Mouse (Mus musculus) erythroid progenitor cell, adult 5-6 weeks (primary cell): Measurements from ENCODE around the gene Pdap1. TPM values are rescaled to one million over a fixed set of nuclear protein-coding genes. Genes with fewer than 3 reads are reported as not detected.
"Not testable (repeated sequence)": the region's sequence is repeated elsewhere in the genome, so short reads cannot be mapped to it uniquely, and the experiment has no call there.

Source experiments
- ATAC-seq: replicated peaks from 2 replicates; pipeline ENCODE4 v1.8.0; 2016; ENCODE audit warnings: moderate number of reproducible peaks, mild to moderate bottlenecking, moderate TSS enrichment, inconsistent platforms; ENCODE audit not compliant: poor library complexity, low FRiP score, severe bottlenecking
- total RNA-seq, 2 experiments: library from RNA; stranded (forward) in 1 of 2; stranded (reverse) in 1 of 2; fragments of 150-400 nt in 1 of 2; fragments of 186-747, 209-891 nt in 1 of 2; gene quantifications; 2 replicates each; pipeline versions ENCODE4 v1.2.3 to v1.2.4; 2015 to 2017; ENCODE audit warnings: low replicate concordance in 2 of 2

Pdap1 gene
- total RNA-seq, 2 experiments from 2014 or later: 34.4 to 85.3 TPM

- ATAC-seq: no peak
These were observed 16.6 kb downstream of the Pdap1 start for GRCm38 (mm10) chr5:145123396-145123795.

DNA sequence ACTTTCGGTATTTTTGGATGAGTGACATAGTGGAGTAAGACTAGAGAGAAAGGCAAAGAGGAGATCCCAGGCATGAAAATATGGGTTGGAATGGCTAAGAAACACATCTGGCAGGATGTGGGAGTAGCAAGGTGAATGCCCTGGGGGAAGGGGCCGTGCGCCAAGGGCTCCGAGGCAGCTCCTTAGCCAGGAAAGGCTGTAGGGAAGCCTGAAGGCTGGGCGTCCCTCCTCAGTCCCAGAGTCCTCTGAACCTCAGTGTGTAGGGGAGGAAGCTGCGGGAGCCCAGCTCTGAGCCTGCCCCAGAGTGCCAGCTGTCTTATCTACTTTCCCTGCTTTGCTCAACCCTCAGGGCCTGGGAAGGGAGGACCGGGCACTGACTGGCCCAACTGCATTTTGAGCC is 19.1 kb downstream of the Pdap1 start:
- ATAC-seq: no peak

- no peak for ATAC-seq
These were observed 20.7 kb downstream of the Pdap1 start for GRCm38 (mm10) chr5:145119385-145119784.

GRCm38 (mm10) chr5:145118461-145118860 is 21.6 kb downstream of the Pdap1 start:
- no peak for ATAC-seq

GRCm38 (mm10) chr5:145118005-145118404 is 22.0 kb downstream of the Pdap1 start:
- no peak for ATAC-seq

DNA sequence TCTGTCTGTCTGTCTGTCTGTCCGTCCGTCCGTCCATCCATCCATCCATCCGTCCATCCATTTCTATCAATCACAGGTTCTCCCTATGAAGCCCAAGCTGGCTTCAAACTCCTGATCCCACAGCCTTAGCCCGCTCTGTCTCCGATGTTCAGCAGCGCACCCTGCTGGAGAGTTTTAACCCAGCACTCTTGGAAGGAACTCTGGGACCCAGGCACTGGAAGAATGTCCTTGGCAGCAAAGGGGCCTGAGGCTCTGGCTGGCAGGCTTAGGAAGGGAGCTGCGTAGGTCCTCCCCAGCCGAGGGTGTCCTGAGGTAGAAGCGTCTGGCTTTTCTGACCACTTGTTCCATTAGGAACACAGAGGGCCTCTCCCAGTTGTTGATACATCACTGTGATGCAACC is 23.1 kb downstream of the Pdap1 start:
- peak; percentile 67; the same call in 1 of the 2 replicates for ATAC-seq

DNA sequence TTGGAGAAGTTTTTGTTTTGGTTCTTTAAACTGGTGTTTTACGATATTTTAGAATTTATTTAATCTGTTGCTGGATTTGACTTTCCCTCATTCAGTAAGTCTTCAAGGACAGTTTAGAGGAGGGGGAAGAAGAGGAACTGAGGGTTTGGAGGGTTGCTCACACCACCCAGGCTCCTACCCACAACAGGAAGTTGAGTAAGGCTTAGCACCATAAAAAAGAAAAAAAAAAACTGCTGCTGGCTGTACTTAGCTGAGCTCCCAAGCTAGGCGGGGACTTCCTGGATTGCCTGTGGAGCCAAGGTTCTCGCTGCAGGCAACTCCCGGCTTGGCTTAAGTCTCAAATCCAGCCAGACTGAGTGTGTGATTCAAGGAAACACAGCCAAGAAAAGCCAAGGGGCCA is 23.7 kb downstream of the Pdap1 start:
- no peak for ATAC-seq

GRCm38 (mm10) chr5:145115736-145116135 is 24.3 kb downstream of the Pdap1 start:
- no peak for ATAC-seq

DNA sequence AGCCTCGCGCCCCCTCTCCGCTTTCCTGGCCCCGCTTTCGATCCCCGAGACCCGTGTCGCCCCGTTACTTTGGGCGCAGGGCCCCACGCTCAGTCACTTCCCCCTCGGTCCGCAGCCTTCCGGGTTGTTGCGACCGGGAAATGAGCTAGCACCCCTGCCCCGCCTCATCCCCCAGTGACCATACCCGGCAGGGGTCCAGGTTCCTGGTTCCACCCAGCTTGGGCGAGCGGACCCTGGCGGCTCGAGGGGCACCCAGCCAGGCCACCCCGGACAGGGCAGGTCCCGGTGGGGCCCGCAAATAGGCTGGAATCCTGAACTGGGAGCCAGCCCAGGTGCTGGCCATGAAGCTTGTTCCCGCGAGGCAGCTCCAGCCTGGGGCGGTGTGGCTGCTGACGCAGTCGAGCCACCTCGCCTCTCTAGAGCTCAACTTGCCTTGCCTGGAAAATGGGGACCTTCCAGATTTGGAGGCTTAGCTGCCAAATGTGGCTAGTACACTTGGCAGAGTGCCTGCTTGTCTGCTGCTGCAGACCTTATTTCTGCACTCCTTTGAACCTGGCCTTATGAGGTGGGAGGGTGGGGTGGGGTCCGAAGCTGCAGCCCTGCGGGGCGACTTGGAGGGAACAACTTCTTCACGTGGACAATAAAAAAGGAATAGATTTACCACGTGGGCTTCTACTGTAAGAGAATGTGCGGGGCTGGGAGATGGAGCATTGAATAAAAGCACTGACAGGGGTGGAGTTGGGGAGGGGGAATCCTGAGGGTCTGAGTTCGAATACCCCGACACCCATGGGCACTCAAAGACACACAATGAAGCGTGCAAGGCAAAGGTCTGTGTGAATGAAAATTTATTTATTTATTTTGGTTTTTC is 25.2 kb downstream of the Pdap1 start:
- no peak for ATAC-seq

DNA sequence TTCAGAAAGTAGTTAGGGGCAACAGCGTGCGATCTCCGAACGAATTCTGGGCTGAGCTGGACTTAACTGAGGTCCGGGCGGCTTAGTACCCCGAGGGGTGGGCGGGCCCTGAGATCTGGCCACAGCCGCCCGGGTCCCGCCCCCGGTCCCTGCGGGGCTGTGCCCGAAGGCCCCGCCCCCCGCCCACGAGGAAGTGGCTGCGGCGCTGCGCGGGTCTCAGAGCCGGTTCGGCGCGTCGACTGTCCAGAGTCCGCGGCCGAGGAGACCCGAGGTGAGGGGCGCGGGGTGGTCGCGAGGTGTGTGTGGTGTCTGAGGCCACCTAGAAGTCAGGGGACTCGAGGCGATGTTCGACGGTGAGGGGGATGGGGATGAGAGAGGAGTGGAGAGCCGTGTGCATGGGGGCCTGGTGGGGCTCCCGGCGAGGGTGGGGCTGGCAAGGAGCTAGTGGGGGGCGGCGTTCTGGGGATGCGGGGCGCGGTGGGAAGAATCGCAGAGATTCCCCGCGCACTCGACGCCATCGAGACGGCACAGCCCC is 25.9 kb downstream of the Pdap1 start, which contains the start of gene Arpc1b:
Arpc1b (plus strand) TSS at position 145 of the 535 bp plus-strand sequence.
- ATAC-seq: no peak

- ATAC-seq: no peak
These were observed 26.6 kb downstream of the Pdap1 start for GRCm38 (mm10) chr5:145113416-145113815.

- no peak for ATAC-seq
These were observed 27.5 kb downstream of the Pdap1 start for GRCm38 (mm10) chr5:145112566-145112965.

DNA sequence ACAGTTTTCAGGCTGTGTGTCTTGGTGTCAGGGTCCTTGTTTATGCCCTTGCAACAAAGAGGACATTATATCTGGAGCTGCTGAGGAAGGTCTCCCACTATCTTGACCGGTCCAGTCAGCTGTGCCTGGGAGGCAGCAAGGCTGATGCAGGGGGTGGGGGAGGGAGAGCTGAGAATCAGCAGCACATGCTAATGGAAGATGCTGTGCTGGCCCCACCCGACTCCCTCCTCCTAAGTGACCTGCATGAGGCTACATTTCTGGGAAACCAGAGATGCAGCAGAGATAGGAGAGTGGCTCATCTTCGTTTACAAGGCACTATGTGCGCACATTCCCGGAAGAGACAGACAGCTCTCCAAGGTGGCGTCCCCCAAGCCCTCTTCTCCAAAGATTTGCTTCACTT is 29.6 kb downstream of the Pdap1 start:
- no peak for ATAC-seq

DNA sequence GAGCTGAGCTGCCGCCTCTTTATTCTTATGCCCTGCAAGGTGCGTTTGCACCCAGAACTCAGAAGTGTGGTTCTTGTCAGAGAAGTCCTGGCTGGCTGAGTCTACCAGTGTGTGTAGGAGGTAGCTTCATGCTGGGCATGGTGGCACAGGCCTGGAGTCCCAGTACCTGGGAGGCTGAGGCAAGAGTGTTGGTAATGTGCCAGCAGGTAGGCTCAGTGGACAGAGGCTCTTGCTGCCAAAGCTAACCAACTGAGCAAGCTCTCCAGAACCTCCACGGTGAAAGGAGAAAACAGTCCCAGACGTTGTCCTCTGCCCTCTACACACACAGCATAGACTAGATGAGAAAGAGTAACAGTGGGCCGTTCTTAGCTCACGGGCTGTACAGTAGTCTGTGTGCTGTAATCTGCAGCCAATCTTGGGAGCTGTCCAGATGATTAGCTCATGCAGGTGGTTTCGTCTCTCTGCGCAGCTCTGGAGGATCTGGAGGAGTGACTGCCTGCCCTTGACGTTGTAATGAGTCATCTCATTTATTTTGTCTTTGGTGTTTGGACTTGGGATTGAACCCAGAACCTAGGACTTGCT is 34.3 kb downstream of the Pdap1 start:
- no peak for ATAC-seq

- no peak for ATAC-seq
These were observed 35.7 kb downstream of the Pdap1 start for GRCm38 (mm10) chr5:145104328-145104727.

- no peak for ATAC-seq
These were observed 37.3 kb downstream of the Pdap1 start for GRCm38 (mm10) chr5:145102706-145103105.

- not testable (repeated sequence) for ATAC-seq
These were observed 38.6 kb downstream of the Pdap1 start for GRCm38 (mm10) chr5:145101451-145101850.

DNA sequence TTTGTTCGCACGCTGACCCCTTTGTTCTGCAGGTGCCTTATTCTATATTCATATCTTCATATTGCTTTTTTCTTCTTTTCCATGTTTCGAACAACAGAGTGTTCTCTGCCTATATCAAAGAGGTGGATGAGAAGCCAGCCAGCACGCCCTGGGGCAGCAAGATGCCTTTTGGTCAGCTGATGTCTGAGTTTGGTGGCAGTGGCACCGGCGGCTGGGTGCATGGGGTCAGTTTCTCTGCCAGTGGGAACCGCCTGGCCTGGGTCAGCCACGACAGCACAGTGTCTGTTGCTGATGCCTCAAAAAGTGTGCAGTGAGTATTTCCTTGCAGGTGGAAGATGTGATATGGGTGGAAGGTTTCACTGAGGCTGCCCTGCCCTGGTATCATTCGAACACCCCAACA is 39.1 kb downstream of the Pdap1 start:
- ATAC-seq: no peak

DNA sequence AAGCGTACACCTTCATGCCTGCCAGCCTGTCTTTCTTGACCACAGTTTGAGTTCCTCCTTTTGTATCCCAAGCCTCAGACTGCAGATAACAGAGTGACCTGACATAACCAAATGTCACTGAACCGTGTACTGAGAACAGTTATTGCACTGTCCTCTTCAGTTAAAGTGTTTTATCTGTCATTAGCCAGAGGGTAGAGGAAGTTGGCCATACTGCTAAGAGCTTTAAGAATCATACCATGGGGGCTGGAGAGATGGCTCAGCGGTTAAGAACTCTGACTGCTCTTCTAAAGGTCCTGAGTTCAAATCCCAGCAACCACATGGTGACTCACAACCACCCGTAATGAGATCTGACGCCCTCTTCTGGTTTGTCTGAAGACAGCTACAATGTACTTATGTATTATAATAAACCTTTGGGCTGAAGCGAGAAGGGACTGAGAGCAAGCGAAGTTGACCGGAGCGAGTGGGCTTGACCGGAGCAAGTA is 41.7 kb downstream of the Pdap1 start:
- ATAC-seq: no peak

- ATAC-seq: no peak
These were observed 43.8 kb downstream of the Pdap1 start for GRCm38 (mm10) chr5:145096195-145096594.

DNA sequence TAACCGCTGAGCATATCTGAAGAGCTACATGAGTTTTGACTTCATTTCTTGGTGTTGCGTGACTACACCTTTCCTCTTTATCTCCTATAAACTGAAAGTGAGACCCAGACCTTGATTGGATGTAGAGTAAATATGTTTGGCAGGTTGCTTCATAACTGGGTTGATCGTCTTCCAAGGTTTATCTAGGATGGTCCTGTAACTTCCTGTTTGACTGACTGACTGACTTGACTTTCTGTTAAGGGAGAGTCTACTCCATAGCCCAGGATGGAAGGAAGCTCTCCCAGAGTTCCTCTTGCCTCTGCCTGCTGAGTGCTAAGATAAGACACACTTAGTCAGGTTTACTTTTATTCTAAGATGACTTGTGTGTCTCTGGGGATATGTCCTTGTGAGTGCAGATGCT is 50.2 kb downstream of the Pdap1 start:
- ATAC-seq: no peak
